Mouse (Mus musculus) midbrain, postnatal 0 days (tissue): ENCODE measurements around the gene Ackr2. TPM values are rescaled to one million over a fixed set of nuclear protein-coding genes. Genes with fewer than 3 reads are reported as not detected.

ENCODE experiments used
- ATAC-seq: fragments of 200-750 bp; cut with Nextera tagmentation; 2 replicates; pipeline ENCODE4 v1.8.0; 2017; ENCODE audit warnings: moderate number of reproducible peaks, mild to moderate bottlenecking, moderate TSS enrichment, moderate library complexity; ENCODE audit not compliant: low FRiP score
- DNase-seq: peaks from one replicate; pipeline ENCODE4 v3.0.0-alpha.2; 2015; ENCODE audit warnings: low spot score
- H3K27ac ChIP-seq: fragments of 300-500 bp; sonication (generic); 2 replicates; pipeline ENCODE4 v1.5.1; 2014; ENCODE audit warnings: low read depth, mild to moderate bottlenecking, low read length, mixed read lengths
- H3K27me3 ChIP-seq: fragments of 300-500 bp; sonication (generic); 2 replicates; pipeline ENCODE4 v1.6.1; 2014; ENCODE audit warnings: low read length, control low read depth, mixed read lengths; ENCODE audit not compliant: insufficient read depth
- H3K36me3 ChIP-seq: fragments of 300-500 bp; sonication (generic); 2 replicates; pipeline ENCODE4 v1.6.1; 2014; ENCODE audit warnings: low read length, control low read depth, mixed read lengths; ENCODE audit not compliant: insufficient read depth
- H3K4me1 ChIP-seq: fragments of 300-500 bp; sonication (generic); 2 replicates; pipeline ENCODE4 v1.6.1; 2014; ENCODE audit warnings: mild to moderate bottlenecking, control low read depth, antibody characterized with exemption, low read length, mixed read lengths; ENCODE audit not compliant: insufficient read depth
- H3K4me2 ChIP-seq: fragments of 300-500 bp; sonication (generic); 2 replicates; pipeline ENCODE4 v1.6.1; 2014; ENCODE audit warnings: low read depth, mild to moderate bottlenecking, low read length, mixed read lengths; ENCODE audit not compliant: poor library complexity, severe bottlenecking
- H3K4me3 ChIP-seq: fragments of 300-500 bp; sonication (generic); 2 replicates; pipeline ENCODE4 v1.5.1; 2014; ENCODE audit warnings: low read depth, mild to moderate bottlenecking, low read length, moderate library complexity
- H3K9ac ChIP-seq: fragments of 300-500 bp; sonication (generic); replicated peaks from 2 replicates; pipeline ENCODE4 v1.6.1; 2014; ENCODE audit warnings: mild to moderate bottlenecking, low read length, moderate library complexity, mixed read lengths; ENCODE audit not compliant: poor library complexity, severe bottlenecking
- H3K9me3 ChIP-seq: fragments of 300-500 bp; sonication (generic); 2 replicates; pipeline ENCODE4 v1.6.1; 2016; ENCODE audit warnings: low read length, control low read depth
- CTCF ChIP-seq: IDR thresholded peaks from 2 replicates; pipeline ENCODE4 v1.5.1; 2016; ENCODE audit warnings: antibody characterized with exemption, mild to moderate bottlenecking
- whole genome bisulfite sequencing: fragments of 180-500 bp; shearing (Covaris S2); extraction: QIAGEN DNeasy Blood & Tissue Kit; methylation state at CpG from one replicate; pipeline ENCODE4 v1.1.7; 2014; 5-methylcytosine and 5-hydroxymethylcytosine counted together
- polyA plus RNA-seq: library from polyadenylated mRNA; unstranded; fragments of >200 nt; fragmentation: Nextera tagmentation; extraction: Ambion mirVana; gene quantifications from 2 replicates; pipeline ENCODE4 v1.2.1, GENCODE M21; 2015
- total RNA-seq: library from RNA; depleted of rRNA; stranded (reverse); fragments of >200 nt; gene quantifications from 2 replicates; pipeline ENCODE4 v1.2.3, GENCODE M21; 2014

Gene Ackr2
- total and polyA plus RNA-seq, 2 experiments from 2014 or later, result 0.78 to 3.0 TPM

DNA sequence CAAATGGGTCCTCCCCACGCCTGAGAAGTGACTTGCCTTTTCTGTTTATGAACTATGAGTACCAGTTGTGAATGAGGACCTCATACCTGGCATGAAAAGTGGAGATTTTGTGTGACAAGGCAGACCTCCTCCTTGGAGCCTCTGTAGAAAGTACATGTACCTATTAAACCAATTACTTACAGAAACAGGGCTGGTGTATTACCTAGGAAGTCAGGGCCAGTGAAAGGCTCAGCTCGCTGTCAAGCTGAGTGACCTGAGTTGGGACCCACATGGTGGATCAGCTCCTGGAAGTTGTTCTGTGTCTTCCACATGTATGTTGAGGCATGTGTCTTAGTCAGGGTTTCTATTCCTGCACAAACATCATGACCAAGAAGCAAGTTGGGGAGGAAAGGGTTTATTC, 37.2 kb upstream of the Ackr2 start:
- Histone ChIP-seq H3K4me3 (no peak overlapping the region), H3K9me3 (no peaks in the 10 kb centered on the region), H3K9ac (no peak overlapping the region), H3K27ac (no peak overlapping the region), H3K27me3 (no peaks in the 10 kb centered on the region), H3K36me3 (no peaks in the 10 kb centered on the region), H3K4me1 (no peaks in the 10 kb centered on the region), H3K4me2 (no peak overlapping the region)
- TF ChIP-seq CTCF, result no peak
- whole genome bisulfite sequencing, result 88% methylated on average over 2 of the region's 2 CpGs
- DNase-seq, result no peak
- no peak for ATAC-seq

- no peaks in the 10 kb centered on the region for H3K27me3 ChIP-seq
- H3K9me3 ChIP-seq, result no peaks in the 10 kb centered on the region
- 78% methylated on average over 4 of the region's 4 CpGs for WGBS
- no peak overlapping the region for H3K4me2 ChIP-seq
- ATAC-seq (no peak), DNase-seq (no peak)
- H3K27ac ChIP-seq, result no peak overlapping the region
- no peaks in the 10 kb centered on the region for H3K36me3 ChIP-seq
- H3K4me1 ChIP-seq, result no peaks in the 10 kb centered on the region
- H3K4me3 ChIP-seq, result no peak overlapping the region
- no peak for TF ChIP-seq CTCF
- no peak overlapping the region for H3K9ac ChIP-seq
Observed at GRCm38 (mm10) chr9:121864837-121865236, 33.3 kb upstream of the Ackr2 start.

DNA sequence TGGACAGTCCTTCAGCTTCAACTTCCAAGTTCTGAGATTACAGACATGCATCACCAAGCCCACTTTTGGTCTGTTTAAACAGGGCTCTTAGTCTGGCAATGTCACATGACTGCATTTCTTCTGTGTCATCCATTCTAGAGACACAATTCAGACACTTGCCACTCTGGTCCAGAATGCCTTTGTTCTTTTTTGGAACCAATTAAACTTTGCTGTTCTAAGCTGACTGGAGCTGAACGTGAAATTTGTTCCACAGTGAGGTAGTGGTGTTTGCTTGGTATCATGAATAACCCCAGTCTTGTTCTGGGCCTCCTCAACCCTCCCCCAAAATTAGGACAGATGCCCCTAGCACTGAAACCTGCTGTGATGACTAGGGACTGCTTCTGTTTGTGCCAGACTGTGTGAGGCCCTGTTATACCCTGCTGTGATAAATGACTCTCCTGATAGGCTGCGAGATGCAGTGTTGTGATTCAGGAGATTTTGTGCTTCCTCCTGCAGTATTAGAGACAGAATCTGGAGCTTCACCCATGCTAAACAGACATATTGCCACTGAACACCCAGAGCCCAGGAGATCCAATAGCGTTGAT, 32.6 kb upstream of the Ackr2 start:
- H3K36me3 ChIP-seq, result no peaks in the 10 kb centered on the region
- no peak overlapping the region for H3K27ac ChIP-seq
- no peaks in the 10 kb centered on the region for H3K4me1 ChIP-seq
- 43% methylated on average over 3 of the region's 3 CpGs for WGBS
- no peaks in the 10 kb centered on the region for H3K27me3 ChIP-seq
- ATAC-seq, result no peak
- no peak overlapping the region for H3K4me2 ChIP-seq
- H3K9ac ChIP-seq, result no peak overlapping the region
- TF ChIP-seq CTCF, result no peak
- no peaks in the 10 kb centered on the region for H3K9me3 ChIP-seq
- peak; percentile 22 for DNase-seq
- no peak overlapping the region for H3K4me3 ChIP-seq

- H3K4me2 ChIP-seq, result no peak overlapping the region
- WGBS, result 91% methylated on average over 6 of the region's 6 CpGs
- no peak for DNase-seq
Observed at GRCm38 (mm10) chr9:121867632-121868031, 30.5 kb upstream of the Ackr2 start.

DNA sequence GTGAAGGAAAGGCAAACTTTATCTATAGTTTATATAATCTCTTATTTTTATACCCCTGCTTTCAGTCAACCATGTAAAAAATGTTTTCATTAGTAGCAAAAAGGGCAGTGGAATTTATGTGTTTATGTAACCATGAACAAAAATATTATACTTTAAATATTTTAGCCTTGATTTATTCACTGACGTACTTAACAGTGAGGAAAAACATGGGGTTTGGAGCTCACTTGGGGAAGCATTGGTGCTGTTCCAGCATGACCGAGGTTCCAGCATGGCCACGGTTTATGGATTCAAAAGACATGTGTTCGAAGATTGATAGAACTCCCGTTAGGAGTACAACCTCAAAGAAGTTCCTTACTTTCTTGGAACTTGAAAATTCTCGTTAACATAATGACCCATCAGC, 29.9 kb upstream of the Ackr2 start:
- Histone ChIP-seq H3K4me2 (no peak overlapping the region), H3K4me1 (no peaks in the 10 kb centered on the region), H3K9ac (no peak overlapping the region), H3K27ac (no peak overlapping the region), H3K36me3 (no peaks in the 10 kb centered on the region), H3K27me3 (no peaks in the 10 kb centered on the region), H3K4me3 (no peak overlapping the region), H3K9me3 (no peaks in the 10 kb centered on the region)
- ATAC-seq, result no peak
- no peak for TF ChIP-seq CTCF
- DNase-seq, result no peak
- 89% methylated on average over 6 of the region's 6 CpGs for WGBS

More at GRCm38 (mm10) chr9:121867632-121868031, 30.5 kb upstream of the Ackr2 start:
- Histone ChIP-seq H3K4me1 (no peaks in the 10 kb centered on the region), H3K36me3 (no peaks in the 10 kb centered on the region), H3K4me3 (no peak overlapping the region), H3K27ac (no peak overlapping the region), H3K27me3 (no peaks in the 10 kb centered on the region), H3K9ac (no peak overlapping the region), H3K9me3 (no peaks in the 10 kb centered on the region)
- TF ChIP-seq CTCF, result no peak
- no peak for ATAC-seq

DNA sequence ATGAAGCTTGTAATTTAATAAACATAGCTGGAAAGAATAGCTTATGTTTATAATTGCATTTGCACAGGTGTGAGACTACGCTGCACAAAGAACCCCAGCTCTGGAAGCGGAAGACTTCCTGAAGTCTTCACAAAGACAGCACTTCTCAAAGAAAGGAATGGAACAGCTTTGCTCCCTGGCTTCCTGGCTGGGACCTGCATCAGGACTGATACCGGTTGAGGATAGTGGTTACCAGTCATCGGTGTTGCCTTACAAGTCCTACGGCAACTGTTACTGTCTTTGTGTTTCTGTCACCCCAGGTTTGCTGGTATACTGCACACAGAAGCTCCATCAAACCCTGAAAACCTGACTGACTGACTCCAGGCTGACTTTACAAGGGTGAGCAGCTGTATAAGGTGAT, 28.7 kb upstream of the Ackr2 start:
- H3K4me1 ChIP-seq, result no peaks in the 10 kb centered on the region
- H3K36me3 ChIP-seq, result no peaks in the 10 kb centered on the region
- no peaks in the 10 kb centered on the region for H3K9me3 ChIP-seq
- H3K4me2 ChIP-seq, result no peak overlapping the region
- 92% methylated on average over 5 of the region's 5 CpGs for WGBS
- no peak overlapping the region for H3K9ac ChIP-seq
- H3K4me3 ChIP-seq, result no peak overlapping the region
- no peaks in the 10 kb centered on the region for H3K27me3 ChIP-seq
- H3K27ac ChIP-seq, result no peak overlapping the region
- DNase-seq, result no peak
- ATAC-seq, result no peak
- no peak for TF ChIP-seq CTCF
